Mouse (Mus musculus) limb, embryonic 13.5 days (tissue): ENCODE measurements at regions not wholly inside any gene's neighbourhood (a gene's known extent, or its start where the extent isn't known, plus 50 kb on each side); places are given as distances from the start of the nearest gene placed in this dataset.
A peak's percentile ranks its signal among the peaks of the same experiment; 100 is the strongest.

Experiments used
- ATAC-seq: fragments of 200-750 bp; cut with Nextera tagmentation; 2 replicates; pipeline ENCODE4 v1.8.0; 2017; ENCODE audit warnings: low read depth, moderate number of reproducible peaks, moderate TSS enrichment; ENCODE audit not compliant: low FRiP score
- H3K27ac ChIP-seq: fragments of 300-500 bp; sonication (generic); 2 replicates; pipeline ENCODE4 v1.5.1; 2015; ENCODE audit warnings: inconsistent platforms, mild to moderate bottlenecking, moderate library complexity
- H3K27me3 ChIP-seq: fragments of 300-500 bp; sonication (generic); 2 replicates; pipeline ENCODE4 v1.6.1; 2015; ENCODE audit warnings: mild to moderate bottlenecking, inconsistent platforms
- H3K36me3 ChIP-seq: fragments of 300-500 bp; sonication (generic); 2 replicates; pipeline ENCODE4 v1.6.1; 2015; ENCODE audit warnings: inconsistent platforms, mild to moderate bottlenecking, moderate library complexity
- H3K4me1 ChIP-seq: fragments of 300-500 bp; sonication (generic); 2 replicates; pipeline ENCODE4 v1.6.1; 2015; ENCODE audit warnings: inconsistent platforms
- H3K4me2 ChIP-seq: fragments of 300-500 bp; sonication (generic); replicated peaks from 2 replicates; pipeline ENCODE4 v1.6.1; 2015; ENCODE audit warnings: inconsistent platforms, mild to moderate bottlenecking, moderate library complexity
- H3K4me3 ChIP-seq: fragments of 300-500 bp; sonication (generic); 2 replicates; pipeline ENCODE4 v1.5.1; 2015; ENCODE audit warnings: moderate library complexity, mild to moderate bottlenecking, inconsistent platforms
- H3K9ac ChIP-seq: fragments of 300-500 bp; sonication (generic); 2 replicates; pipeline ENCODE4 v1.6.1; 2015; ENCODE audit warnings: mild to moderate bottlenecking, inconsistent platforms
- H3K9me3 ChIP-seq: fragments of 300-500 bp; sonication (generic); 2 replicates; pipeline ENCODE4 v1.6.1; 2016; ENCODE audit warnings: inconsistent platforms
- WGBS: fragments of 180-500 bp; shearing (Covaris S2); methylation state at CpG from one replicate; pipeline ENCODE4 v1.1.7; 2015; 5-methylcytosine and 5-hydroxymethylcytosine counted together

DNA sequence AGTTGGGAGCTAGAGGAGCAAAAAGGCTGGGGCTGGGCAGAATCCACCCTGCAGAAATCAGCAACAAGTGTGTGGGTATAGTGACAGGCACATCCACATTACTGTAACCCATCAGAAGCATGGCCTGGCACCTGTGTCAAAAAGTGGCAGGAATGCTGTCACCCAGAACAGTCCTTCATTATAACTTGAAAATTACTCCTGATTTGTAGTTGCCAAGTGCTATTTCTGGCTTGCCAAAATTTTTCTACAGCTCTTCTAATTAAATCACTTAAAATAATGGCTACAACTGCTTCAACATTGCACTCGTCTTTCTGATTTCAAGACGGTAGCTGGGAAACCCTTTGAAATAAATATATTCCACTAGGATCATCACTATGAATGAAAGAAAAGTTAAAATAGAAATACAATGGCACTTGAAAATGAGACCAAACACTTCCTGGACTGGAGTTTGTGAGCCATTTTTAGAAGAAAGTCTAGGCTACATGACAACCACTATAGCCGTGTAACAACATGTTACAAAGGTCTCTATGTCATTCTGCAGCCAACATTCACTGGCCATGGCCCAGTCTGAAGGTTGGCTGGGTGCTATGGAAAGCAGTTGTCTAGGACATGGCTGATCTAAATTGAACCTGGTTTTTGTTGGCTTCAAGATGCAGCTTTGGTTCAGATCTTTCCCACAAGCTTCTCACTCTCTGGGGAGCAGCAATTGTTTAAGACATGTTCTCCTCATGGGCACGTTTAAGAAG lies 190.6 kb upstream of the Tapt1 start:
- WGBS, result 84% methylated on average over 4 of the region's 4 CpGs
- Histone ChIP-seq H3K27me3 (no peaks in the 10 kb centered on the region), H3K4me2 (no peak overlapping the region), H3K9me3 (no peaks in the 10 kb centered on the region), H3K4me1 (peaks cover 10% of the 10 kb centered on the region; the same call in 1 of the 2 replicates), H3K4me3 (no peak overlapping the region), H3K36me3 (no peaks in the 10 kb centered on the region), H3K9ac (no peak overlapping the region), H3K27ac (no peak overlapping the region)
- ATAC-seq, result no peak

DNA sequence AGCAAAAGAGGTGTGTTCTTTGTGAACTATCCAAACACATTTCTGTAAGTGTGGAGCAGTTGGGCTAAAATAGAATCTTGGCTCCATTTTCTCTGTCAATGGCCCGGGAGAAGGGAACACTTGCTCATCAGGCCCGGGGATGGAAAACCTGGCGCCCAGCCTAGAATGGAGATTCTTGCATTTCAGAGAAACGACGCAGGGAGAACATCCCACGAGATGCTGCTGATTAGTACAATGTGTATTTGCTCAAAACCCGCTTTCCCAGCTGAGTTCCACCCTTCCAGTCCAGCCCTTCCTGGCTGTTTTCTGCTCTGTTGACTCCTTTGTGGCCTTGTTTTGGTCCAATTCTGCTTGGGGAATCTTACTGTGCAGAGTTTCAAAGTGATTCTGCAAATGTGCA lies 188.0 kb upstream of the Tapt1 start:
- peak overlapping the region; percentile 44; the same call in 1 of the 2 replicates for H3K27ac ChIP-seq
- peak; percentile 69 for ATAC-seq
- WGBS, result 60% methylated on average over 7 of the region's 7 CpGs

DNA sequence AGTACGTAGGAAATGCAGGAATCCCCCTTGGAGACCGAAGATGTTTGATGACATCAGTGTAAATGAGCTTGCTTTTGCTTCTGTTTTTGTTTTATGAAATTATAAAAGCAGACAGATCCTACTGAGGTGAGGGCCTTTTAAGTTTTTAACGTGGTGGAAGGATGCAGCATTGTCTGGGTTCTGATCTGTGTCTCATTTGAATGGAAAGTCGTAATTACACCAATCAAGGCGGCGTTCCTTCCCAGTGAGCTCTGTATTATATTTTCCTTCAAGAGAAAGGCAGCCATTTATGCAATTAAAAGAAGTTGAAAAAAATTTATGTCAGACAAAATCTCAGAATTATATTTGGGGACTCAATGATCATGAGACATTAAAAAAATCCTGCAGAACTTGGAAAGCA lies 176.9 kb upstream of the Tapt1 start:
- H3K4me3 ChIP-seq, result no peak overlapping the region
- WGBS, result 70% methylated on average over 6 of the region's 6 CpGs
- H3K27ac ChIP-seq, result no peak overlapping the region
- no peak for ATAC-seq
- no peaks in the 10 kb centered on the region for H3K4me1 ChIP-seq
- no peak overlapping the region for H3K9ac ChIP-seq
- no peak overlapping the region for H3K4me2 ChIP-seq
- no peaks in the 10 kb centered on the region for H3K36me3 ChIP-seq
- no peaks in the 10 kb centered on the region for H3K9me3 ChIP-seq
- no peaks in the 10 kb centered on the region for H3K27me3 ChIP-seq

More for the DNA sequence above, 188.0 kb upstream of the Tapt1 start:
- H3K9me3 ChIP-seq, result no peaks in the 10 kb centered on the region
- no peak overlapping the region for H3K4me3 ChIP-seq
- H3K27me3 ChIP-seq, result no peaks in the 10 kb centered on the region
- H3K36me3 ChIP-seq, result no peaks in the 10 kb centered on the region
- peaks cover 10% of the 10 kb centered on the region; the same call in 1 of the 2 replicates for H3K4me1 ChIP-seq
- no peak overlapping the region for H3K4me2 ChIP-seq
- H3K9ac ChIP-seq, result no peak overlapping the region

DNA sequence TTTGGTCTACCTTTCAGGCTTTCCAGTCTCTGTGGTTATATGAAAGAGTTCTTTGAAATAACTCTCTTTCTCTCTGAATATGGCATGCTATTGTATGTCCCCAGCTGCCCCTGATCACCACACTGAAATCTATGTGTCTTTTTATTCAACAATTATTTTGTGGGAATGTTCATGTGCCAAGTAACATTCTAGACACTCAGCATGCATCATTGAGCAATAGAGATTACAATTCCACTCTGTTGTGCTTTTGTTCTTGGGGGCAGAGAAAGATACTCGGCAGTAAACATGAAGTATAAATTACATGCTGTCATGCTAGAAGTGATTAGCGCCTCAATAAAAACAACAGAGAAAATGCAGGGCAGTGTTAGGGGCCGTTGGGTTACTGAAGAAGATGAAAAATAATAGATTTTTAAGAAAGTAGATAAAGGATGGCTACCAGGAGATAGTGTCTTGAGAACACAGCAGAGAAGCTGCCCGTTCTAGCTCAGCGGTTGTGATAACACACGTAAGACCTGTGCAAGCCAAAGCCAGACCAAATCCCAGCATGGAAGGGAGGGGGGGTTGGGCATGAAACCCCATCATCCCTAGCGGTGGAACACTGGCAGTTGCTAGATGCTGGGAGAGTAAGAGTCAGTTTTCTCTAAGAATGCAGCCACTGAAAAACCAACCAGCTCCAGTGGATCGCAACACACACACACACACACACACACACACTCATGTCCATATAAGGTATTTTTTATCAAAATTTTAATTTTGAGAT lies 174.3 kb upstream of the Tapt1 start:
- Histone ChIP-seq H3K9ac (no peak overlapping the region), H3K4me3 (no peak overlapping the region), H3K4me2 (no peak overlapping the region), H3K9me3 (no peaks in the 10 kb centered on the region), H3K36me3 (no peaks in the 10 kb centered on the region), H3K4me1 (no peaks in the 10 kb centered on the region), H3K27me3 (no peaks in the 10 kb centered on the region), H3K27ac (no peak overlapping the region)
- ATAC-seq, result no peak
- WGBS, result 78% methylated on average over 8 of the region's 8 CpGs

DNA sequence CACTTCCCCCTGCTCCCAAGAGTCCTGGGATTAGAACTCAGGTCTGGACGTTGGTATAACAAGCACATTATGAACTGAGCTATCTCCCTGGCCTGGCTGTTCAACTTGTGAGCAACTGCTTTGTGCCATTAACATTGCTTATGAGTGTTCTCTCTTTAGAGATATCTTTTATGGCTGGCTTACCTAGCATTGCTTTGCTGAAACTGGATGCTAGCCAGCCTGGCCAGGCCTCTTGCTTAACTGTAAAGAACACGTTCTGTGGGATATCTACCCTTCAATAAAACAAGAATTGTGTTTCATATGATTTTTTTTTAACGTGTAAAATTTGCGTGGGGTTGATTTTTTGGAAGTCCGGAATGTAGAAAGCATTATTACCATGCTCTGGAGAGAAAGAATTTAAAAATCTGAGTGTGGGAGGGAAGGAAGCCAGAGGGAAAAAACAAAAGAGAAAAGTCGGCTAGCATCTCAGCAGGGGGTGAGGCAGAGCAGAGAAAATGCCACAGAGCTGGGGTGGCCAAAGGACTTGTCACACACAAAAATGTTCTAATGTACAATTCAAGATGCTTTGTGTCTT lies 160.9 kb upstream of the Tapt1 start:
- H3K4me3 ChIP-seq, result no peak overlapping the region
- no peaks in the 10 kb centered on the region for H3K36me3 ChIP-seq
- H3K27ac ChIP-seq, result peak overlapping the region; percentile 48; the same call in 1 of the 2 replicates
- peaks cover 23% of the 10 kb centered on the region for H3K4me1 ChIP-seq
- peaks cover under 1% of the 10 kb centered on the region; the same call in 1 of the 2 replicates for H3K9me3 ChIP-seq
- no peak overlapping the region for H3K9ac ChIP-seq
- WGBS, result 23% methylated on average over 6 of the region's 6 CpGs
- H3K27me3 ChIP-seq, result no peaks in the 10 kb centered on the region
- no peak overlapping the region for H3K4me2 ChIP-seq
- ATAC-seq, result peak; percentile 66; the same call in 1 of the 2 replicates

DNA sequence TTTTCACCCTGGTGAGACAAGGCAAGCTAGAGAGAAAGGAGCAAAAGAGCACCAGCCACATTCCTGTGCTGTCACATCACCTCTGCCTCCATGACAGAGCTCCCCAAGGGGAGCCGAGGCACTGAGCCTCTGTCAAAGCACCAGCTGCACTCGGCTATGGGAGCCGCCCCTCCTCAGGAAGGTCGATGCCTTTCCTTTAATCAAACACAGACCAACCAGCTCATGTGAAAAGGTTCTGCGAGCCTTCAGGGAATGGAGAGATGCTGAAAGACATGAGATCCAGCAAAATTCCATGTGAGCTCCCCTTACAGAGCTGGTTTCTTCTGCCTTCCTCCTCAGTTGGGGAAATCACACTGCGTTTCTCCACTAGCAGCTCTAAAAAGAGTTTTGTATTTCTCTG lies 159.8 kb upstream of the Tapt1 start:
- peak overlapping the region; percentile 16; the same call in 1 of the 2 replicates for H3K4me2 ChIP-seq
- WGBS, result 21% methylated on average over 6 of the region's 6 CpGs
- H3K9ac ChIP-seq, result no peak overlapping the region
- no peaks in the 10 kb centered on the region for H3K36me3 ChIP-seq
- H3K4me3 ChIP-seq, result no peak overlapping the region
- peaks cover 23% of the 10 kb centered on the region for H3K4me1 ChIP-seq
- peak overlapping the region; percentile 52 for H3K27ac ChIP-seq
- H3K9me3 ChIP-seq, result no peaks in the 10 kb centered on the region
- peak; percentile 48; the same call in 1 of the 2 replicates for ATAC-seq
- H3K27me3 ChIP-seq, result no peaks in the 10 kb centered on the region

DNA sequence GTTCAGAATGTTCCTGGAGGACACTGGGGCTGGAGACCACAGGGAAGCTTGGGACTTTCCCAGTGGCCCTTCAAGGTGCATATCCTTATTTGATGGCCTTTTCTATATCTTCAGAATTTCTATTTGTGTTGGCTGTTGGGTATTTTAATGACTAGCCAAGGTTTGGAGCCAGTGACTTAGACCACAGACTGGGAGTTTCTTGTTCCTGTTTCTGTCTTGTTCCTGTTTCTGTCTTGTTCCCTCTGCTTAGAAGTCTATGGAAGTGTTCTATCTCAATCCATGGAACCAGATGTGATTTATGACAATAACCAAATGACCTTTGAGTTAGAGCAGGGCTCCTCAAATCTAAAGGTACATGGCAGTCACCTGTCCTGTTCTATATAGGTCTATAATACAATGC lies 156.6 kb upstream of the Tapt1 start:
- no peak overlapping the region for H3K9ac ChIP-seq
- no peak overlapping the region for H3K4me3 ChIP-seq
- no peaks in the 10 kb centered on the region for H3K9me3 ChIP-seq
- no peaks in the 10 kb centered on the region for H3K27me3 ChIP-seq
- H3K4me2 ChIP-seq, result no peak overlapping the region
- H3K36me3 ChIP-seq, result no peaks in the 10 kb centered on the region
- H3K27ac ChIP-seq, result no peak overlapping the region
- ATAC-seq, result no peak
- peaks cover 23% of the 10 kb centered on the region for H3K4me1 ChIP-seq

DNA sequence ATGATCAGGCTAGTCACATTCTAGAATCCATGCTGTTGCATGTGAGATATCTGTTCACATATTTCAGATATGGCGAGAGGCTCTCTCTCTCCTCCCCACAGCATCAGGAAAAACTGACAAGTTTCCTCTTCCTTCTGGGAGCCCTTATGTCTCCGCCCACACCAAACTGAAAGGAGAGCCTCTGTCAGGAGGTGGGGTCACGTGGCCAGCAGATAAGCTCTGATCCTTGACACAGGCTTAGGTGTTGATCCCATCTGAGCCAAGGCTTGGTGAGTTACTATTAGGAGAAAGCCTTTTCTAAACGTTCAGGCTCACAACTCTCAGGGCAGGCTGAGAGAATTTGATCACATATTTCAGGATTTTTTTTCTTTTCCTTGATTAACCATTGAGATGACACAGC lies 143.6 kb upstream of the Tapt1 start:
- WGBS, result 30% methylated on average over 4 of the region's 4 CpGs
- H3K9ac ChIP-seq, result no peak overlapping the region
- no peaks in the 10 kb centered on the region for H3K4me1 ChIP-seq
- ATAC-seq, result no peak
- no peak overlapping the region for H3K4me3 ChIP-seq
- no peaks in the 10 kb centered on the region for H3K36me3 ChIP-seq
- no peaks in the 10 kb centered on the region for H3K9me3 ChIP-seq
- H3K27me3 ChIP-seq, result no peaks in the 10 kb centered on the region
- H3K4me2 ChIP-seq, result no peak overlapping the region
- no peak overlapping the region for H3K27ac ChIP-seq

DNA sequence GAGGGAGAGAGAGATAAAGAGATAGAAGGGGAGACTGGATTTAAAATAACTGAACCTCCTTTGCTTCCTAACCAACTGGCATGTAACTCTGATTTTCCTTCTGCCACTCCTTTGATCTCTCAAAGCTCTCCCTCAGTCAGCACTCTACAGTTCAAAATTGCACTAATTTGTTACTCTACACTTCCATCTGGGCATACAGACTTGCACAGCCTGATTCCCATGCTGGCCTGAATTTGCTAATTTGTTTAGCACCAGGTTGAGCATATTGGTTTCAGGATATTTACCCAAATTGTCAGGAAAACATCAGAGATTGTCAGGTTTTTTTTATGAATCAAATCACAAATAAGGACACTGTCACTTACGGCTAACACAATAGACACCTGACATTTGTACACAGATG lies 125.9 kb upstream of the Tapt1 start:
- Histone ChIP-seq H3K4me1 (no peaks in the 10 kb centered on the region), H3K4me3 (no peak overlapping the region), H3K9ac (no peak overlapping the region), H3K9me3 (no peaks in the 10 kb centered on the region), H3K36me3 (no peaks in the 10 kb centered on the region), H3K4me2 (no peak overlapping the region), H3K27me3 (no peaks in the 10 kb centered on the region), H3K27ac (no peak overlapping the region)
- no peak for ATAC-seq
- WGBS, result 85% methylated on average over 1 of the region's 1 CpGs

DNA sequence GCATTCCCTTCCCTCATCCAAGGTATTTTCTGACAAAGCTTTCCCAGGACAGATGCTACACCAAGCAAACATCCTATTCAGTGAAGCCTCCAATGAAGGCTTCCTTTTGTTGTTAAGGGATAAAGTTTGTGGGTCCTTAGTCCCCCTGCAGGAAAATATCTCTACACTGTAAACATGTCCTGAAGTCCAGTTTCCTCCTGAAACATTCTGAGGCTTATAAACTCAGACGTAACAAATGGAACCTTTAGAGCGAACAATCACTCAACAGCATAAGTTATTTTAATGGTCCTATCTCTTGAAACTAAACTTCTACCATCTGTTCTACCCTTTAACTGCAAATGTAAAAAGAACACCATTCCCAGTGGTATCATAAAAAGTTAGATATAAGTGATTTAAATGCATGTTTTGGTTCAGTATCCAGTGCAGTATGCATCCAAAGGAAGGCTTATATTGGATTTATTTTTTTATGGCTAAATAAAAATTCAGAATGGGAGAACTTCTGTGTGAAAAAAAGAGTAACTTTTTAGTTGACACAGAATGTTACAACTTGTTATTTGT lies 115.1 kb upstream of the Tapt1 start:
- H3K4me3 ChIP-seq, result no peak overlapping the region
- no peak; the same call in 1 of the 2 replicates for ATAC-seq
- no peaks in the 10 kb centered on the region for H3K9me3 ChIP-seq
- no peaks in the 10 kb centered on the region for H3K36me3 ChIP-seq
- no peak overlapping the region for H3K9ac ChIP-seq
- 42% methylated on average over 2 of the region's 2 CpGs for WGBS
- peaks cover 5% of the 10 kb centered on the region; the same call in 1 of the 2 replicates for H3K4me1 ChIP-seq
- no peaks in the 10 kb centered on the region for H3K27me3 ChIP-seq
- H3K27ac ChIP-seq, result no peak overlapping the region
- H3K4me2 ChIP-seq, result no peak overlapping the region

DNA sequence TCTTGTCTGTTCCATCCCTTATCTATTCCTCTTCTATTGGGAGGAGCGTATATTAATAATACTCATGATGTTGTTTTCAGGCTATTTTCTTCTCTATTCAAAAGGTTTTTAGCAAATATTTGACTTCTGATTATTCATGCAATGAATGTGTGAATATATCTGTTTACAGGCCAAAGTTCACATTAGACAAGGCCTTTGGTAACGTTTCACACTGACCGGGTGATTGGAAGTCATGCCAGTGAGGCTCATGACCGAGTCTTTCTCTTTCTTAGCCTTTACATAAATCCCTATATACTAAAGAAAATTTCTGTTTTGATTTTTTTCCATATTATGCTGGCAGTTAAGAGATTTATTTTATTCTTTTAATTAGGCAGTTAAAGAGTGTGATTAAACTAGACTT lies 112.2 kb upstream of the Tapt1 start:
- Histone ChIP-seq H3K27me3 (no peaks in the 10 kb centered on the region), H3K9ac (no peak overlapping the region), H3K9me3 (no peaks in the 10 kb centered on the region), H3K27ac (no peak overlapping the region), H3K4me1 (peaks cover 5% of the 10 kb centered on the region; the same call in 1 of the 2 replicates), H3K4me3 (no peak overlapping the region), H3K4me2 (no peak overlapping the region), H3K36me3 (no peaks in the 10 kb centered on the region)
- WGBS, result 87% methylated on average over 4 of the region's 4 CpGs
- ATAC-seq, result no peak

DNA sequence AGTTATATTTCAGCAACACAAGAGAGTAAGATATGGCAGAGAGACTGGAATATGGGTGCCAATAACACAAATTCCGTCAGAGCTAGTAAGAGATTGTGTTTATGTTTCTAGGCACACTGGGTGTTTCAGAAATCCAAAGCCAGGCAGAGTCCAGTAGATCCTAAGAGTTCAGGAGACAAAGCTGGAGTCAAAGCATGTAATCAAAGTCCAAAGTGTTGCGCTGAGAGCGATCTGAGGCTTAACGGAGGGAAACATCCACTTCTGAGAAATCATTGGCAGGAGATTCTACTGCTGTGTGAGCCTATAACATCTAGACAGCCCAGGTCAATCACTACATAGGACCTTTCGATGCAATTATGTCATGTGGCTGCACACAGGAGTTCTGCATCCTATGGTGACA lies 109.3 kb upstream of the Tapt1 start:
- Histone ChIP-seq H3K4me2 (no peak overlapping the region), H3K4me1 (peaks cover 5% of the 10 kb centered on the region; the same call in 1 of the 2 replicates), H3K4me3 (no peak overlapping the region), H3K9me3 (peaks cover 8% of the 10 kb centered on the region; the same call in 1 of the 2 replicates), H3K27ac (no peak overlapping the region), H3K36me3 (no peaks in the 10 kb centered on the region), H3K27me3 (no peaks in the 10 kb centered on the region), H3K9ac (no peak overlapping the region)
- WGBS, result 90% methylated on average over 5 of the region's 5 CpGs
- no peak for ATAC-seq
